Mouse (Mus musculus) small intestine, adult 2 months (tissue): Measurements from ENCODE around the gene Mnd1.

Experiments used
- CTCF ChIP-seq: fragments of 200-500 bp; IDR thresholded peaks from 2 replicates; pipeline ENCODE4 v1.5.1; 2012; ENCODE audit warnings: low read depth, mild to moderate bottlenecking, control low read depth, inconsistent platforms, low read length, moderate library complexity, mixed read lengths; ENCODE audit not compliant: insufficient replicate concordance, insufficient read length; ENCODE audit errors: extremely low read depth
- POLR2A ChIP-seq: fragments of 200-500 bp; IDR thresholded peaks from 2 replicates; pipeline ENCODE4 v1.6.1; 2012; ENCODE audit warnings: low read depth, mild to moderate bottlenecking, control low read depth, inconsistent platforms, low read length, moderate library complexity

DNA sequence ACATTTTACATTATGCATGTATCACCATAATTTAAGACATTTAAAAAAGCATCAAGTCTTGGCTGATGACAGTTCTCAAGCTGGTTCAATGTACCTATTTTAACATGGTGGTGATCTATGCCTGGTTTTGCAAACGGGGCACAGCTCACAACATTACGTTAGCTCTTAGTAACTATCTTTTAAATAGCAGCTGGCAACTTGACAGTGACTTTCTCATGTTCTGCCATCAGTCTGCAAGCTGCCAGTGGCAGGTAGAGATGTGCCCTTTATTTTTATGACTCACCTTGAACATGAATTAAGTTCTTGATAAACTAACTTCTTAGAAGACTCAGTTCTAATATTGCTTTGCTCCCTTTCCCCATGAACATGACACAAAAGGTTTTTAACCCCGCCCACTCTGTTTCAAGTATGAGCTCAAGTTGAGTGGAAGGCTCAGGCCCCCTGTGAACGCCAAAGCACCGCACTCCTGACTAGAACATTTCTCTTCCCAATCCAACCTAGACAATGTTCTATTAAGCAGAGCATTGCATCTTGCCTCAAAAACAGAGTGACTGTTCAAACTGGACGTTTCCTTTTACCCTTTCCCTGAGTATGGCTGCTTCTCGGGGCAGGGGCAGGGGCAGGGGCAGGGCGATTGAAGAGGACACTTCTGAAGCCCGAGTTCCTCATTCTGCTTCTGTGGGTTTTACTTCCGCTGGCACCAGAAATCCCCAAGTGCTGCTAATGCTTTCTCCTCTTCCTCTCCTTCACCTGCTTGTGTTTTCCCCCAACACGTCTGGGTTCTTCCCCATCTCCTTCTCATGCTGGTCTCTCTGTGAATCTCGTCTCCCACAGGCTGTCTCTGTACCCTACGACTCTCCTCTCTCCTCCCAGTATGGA is 86.5 kb downstream of the Mnd1 start:
- no peak for TF ChIP-seq POLR2A
- TF ChIP-seq CTCF: no peak
